Mouse (Mus musculus) liver, embryonic 14.5 days (tissue): ENCODE data around the gene Rd3l. TPM values are rescaled to one million over a fixed set of nuclear protein-coding genes. Genes with fewer than 3 reads are reported as not detected.

Experiments
- ATAC-seq: fragments of 200-750 bp; cut with Nextera tagmentation; 2 replicates; pipeline ENCODE4 v1.8.0; 2017; ENCODE audit warnings: moderate number of reproducible peaks, mild to moderate bottlenecking, moderate library complexity; ENCODE audit not compliant: insufficient read depth
- DNase-seq, 3 experiments: peaks; one replicate each; pipeline ENCODE4 v3.0.0-alpha.2; 2012 to 2013; ENCODE audit warnings: low read depth in 3 of 3, low spot score in 3 of 3
- H3K27ac ChIP-seq: fragments of 300-500 bp; sonication (generic); 2 replicates; pipeline ENCODE4 v1.5.1; 2014; ENCODE audit warnings: moderate library complexity, mild to moderate bottlenecking, control low read depth, inconsistent platforms
- H3K27me3 ChIP-seq: fragments of 300-500 bp; sonication (generic); 2 replicates; pipeline ENCODE4 v1.6.1; 2014; ENCODE audit warnings: mild to moderate bottlenecking, low read length, moderate library complexity; ENCODE audit not compliant: control insufficient read depth, insufficient read depth
- H3K36me3 ChIP-seq: fragments of 300-500 bp; sonication (generic); replicated peaks from 2 replicates; pipeline ENCODE4 v1.6.1; 2014; ENCODE audit warnings: low read depth; ENCODE audit not compliant: control insufficient read depth, insufficient read depth
- H3K4me1 ChIP-seq, 2 experiments: fragments of 200-500 bp in 1 of 2; fragments of 300-500 bp in 1 of 2; sonication (generic) in 1 of 2; replicated peaks; 2 replicates each; pipeline ENCODE4 v1.6.1; 2012 to 2014; ENCODE audit warnings: antibody characterized with exemption in 1 of 2, inconsistent platforms in 1 of 2, low read length in 1 of 2; ENCODE audit not compliant: control insufficient read depth in 2 of 2, insufficient read depth in 2 of 2
- H3K4me2 ChIP-seq: fragments of 300-500 bp; sonication (generic); 2 replicates; pipeline ENCODE4 v1.6.1; 2014; ENCODE audit warnings: low read depth, mild to moderate bottlenecking, control low read depth, moderate library complexity
- H3K4me3 ChIP-seq, 2 experiments: fragments of 200-500 bp in 1 of 2; fragments of 300-500 bp in 1 of 2; sonication (generic) in 1 of 2; 2 replicates each; pipeline ENCODE4 v1.5.1; 2012 to 2014; ENCODE audit warnings: low read depth in 2 of 2, low read length in 2 of 2, mild to moderate bottlenecking in 2 of 2, control low read depth in 1 of 2, inconsistent platforms in 1 of 2, moderate library complexity in 1 of 2; ENCODE audit not compliant: insufficient read depth in 1 of 2
- H3K9ac ChIP-seq: fragments of 300-500 bp; sonication (generic); replicated peaks from 2 replicates; pipeline ENCODE4 v1.6.1; 2014; ENCODE audit warnings: mild to moderate bottlenecking, control low read depth, moderate library complexity
- H3K9me3 ChIP-seq: fragments of 300-500 bp; sonication (generic); 2 replicates; pipeline ENCODE4 v1.6.1; 2016; ENCODE audit warnings: low read length, mixed read lengths; ENCODE audit not compliant: control insufficient read depth
- CTCF ChIP-seq: IDR thresholded peaks from 2 replicates; pipeline ENCODE4 v1.5.1; 2016; ENCODE audit warnings: antibody characterized with exemption, low read depth, control low read depth
- EP300 ChIP-seq: IDR thresholded peaks from 2 replicates; pipeline ENCODE4 v1.6.1; 2016; ENCODE audit warnings: antibody characterized with exemption, low read depth
- WGBS: fragments of 180-500 bp; shearing (Covaris S2); extraction: QIAGEN DNeasy Blood & Tissue Kit; methylation state at CpG from one replicate; pipeline ENCODE4 v1.1.7; 2014; ENCODE audit not compliant: insufficient replicate concordance; 5-methylcytosine and 5-hydroxymethylcytosine counted together
- polyA plus RNA-seq, 2 experiments: library from polyadenylated mRNA; depleted of rRNA in 1 of 2; stranded (reverse) in 1 of 2; unstranded in 1 of 2; fragments of >200 nt; fragmentation: Nextera tagmentation in 1 of 2; extraction: Ambion mirVana in 1 of 2; gene quantifications; 2 replicates each; pipeline versions ENCODE4 v1.2.1 to v1.2.3; 2012 to 2014

The Rd3l gene
- polyA plus RNA-seq, 2 experiments: not detected

GRCm38 (mm10) chr12:111931411-111932025 lies 49.6 kb downstream of the Rd3l start:
- 67% methylated on average over 9 of the region's 9 CpGs for WGBS
- Histone ChIP-seq H3K4me1 (peaks cover 3 to 13% of the 10 kb centered on the region in 2 experiments; a peak in 2 of 4 replicates), H3K4me2 (no peak overlapping the region), H3K4me3 (no peak overlapping the region), H3K9me3 (no peaks in the 10 kb centered on the region), H3K36me3 (no peaks in the 10 kb centered on the region), H3K9ac (no peak overlapping the region), H3K27me3 (no peaks in the 10 kb centered on the region), H3K27ac (no peak overlapping the region)
- DNase-seq: no peak
- no peak for ATAC-seq
- no peak for TF ChIP-seq EP300
- no peak for TF ChIP-seq CTCF

Other genes starting within 250 kb of the Rd3l start
- gene Klc1, start 222.5 kb downstream of the Rd3l start, polyA plus RNA-seq (2012; rRNA removed): 11.3 and 16.3 TPM in 2 replicates
- 14.3 and 17.2 TPM in 2 replicates for gene Klc1, start 222.5 kb downstream of the Rd3l start, polyA plus RNA-seq (2014; fragmentation: Nextera tagmentation; extraction: Ambion mirVana)
- 11.7 and 15.5 TPM in 2 replicates for gene Xrcc3, start 167.4 kb downstream of the Rd3l start, polyA plus RNA-seq (2012; rRNA removed)
- gene Xrcc3, start 167.4 kb downstream of the Rd3l start, polyA plus RNA-seq (2014; fragmentation: Nextera tagmentation; extraction: Ambion mirVana): 6.6 and 7.5 TPM in 2 replicates
- gene Zfyve21, start 167.1 kb downstream of the Rd3l start, polyA plus RNA-seq (2012; rRNA removed): 35.3 and 38.4 TPM in 2 replicates
- gene Zfyve21, start 167.1 kb downstream of the Rd3l start, polyA plus RNA-seq (2014; fragmentation: Nextera tagmentation; extraction: Ambion mirVana): 52.0 and 54.5 TPM in 2 replicates
- gene Ppp1r13b, start 73.2 kb downstream of the Rd3l start, polyA plus RNA-seq (2012; rRNA removed): 2.5 and 2.8 TPM in 2 replicates
- gene Ppp1r13b, start 73.2 kb downstream of the Rd3l start, polyA plus RNA-seq (2014; fragmentation: Nextera tagmentation; extraction: Ambion mirVana): 2.9 and 3.6 TPM in 2 replicates
- 139 and 170 TPM in 2 replicates for gene Atp5mpl, start 14.3 kb downstream of the Rd3l start, polyA plus RNA-seq (2012; rRNA removed)
- 631 and 642 TPM in 2 replicates for gene Atp5mpl, start 14.3 kb downstream of the Rd3l start, polyA plus RNA-seq (2014; fragmentation: Nextera tagmentation; extraction: Ambion mirVana)
- 0.01 and 0.06 TPM in 2 replicates for gene Tdrd9, start 9.8 kb downstream of the Rd3l start, polyA plus RNA-seq (2012; rRNA removed)
- gene Tdrd9, start 9.8 kb downstream of the Rd3l start, polyA plus RNA-seq (2014; fragmentation: Nextera tagmentation; extraction: Ambion mirVana): 0.04 TPM in 1 of 2 replicates, not detected in the other
- 0.09 and 0.10 TPM in 2 replicates for gene Aspg, start 125.4 kb upstream of the Rd3l start, polyA plus RNA-seq (2012; rRNA removed)
- gene Aspg, start 125.4 kb upstream of the Rd3l start, polyA plus RNA-seq (2014; fragmentation: Nextera tagmentation; extraction: Ambion mirVana): 0.19 TPM in 1 of 2 replicates, not detected in the other
- gene Kif26a, start 164.9 kb upstream of the Rd3l start, polyA plus RNA-seq (2012; rRNA removed): 0.26 TPM in 2 replicates
- gene Kif26a, start 164.9 kb upstream of the Rd3l start, polyA plus RNA-seq (2014; fragmentation: Nextera tagmentation; extraction: Ambion mirVana): 0.03 and 0.08 TPM in 2 replicates